Mouse (Mus musculus): ENCODE results near the gene Pola2.

DNA sequence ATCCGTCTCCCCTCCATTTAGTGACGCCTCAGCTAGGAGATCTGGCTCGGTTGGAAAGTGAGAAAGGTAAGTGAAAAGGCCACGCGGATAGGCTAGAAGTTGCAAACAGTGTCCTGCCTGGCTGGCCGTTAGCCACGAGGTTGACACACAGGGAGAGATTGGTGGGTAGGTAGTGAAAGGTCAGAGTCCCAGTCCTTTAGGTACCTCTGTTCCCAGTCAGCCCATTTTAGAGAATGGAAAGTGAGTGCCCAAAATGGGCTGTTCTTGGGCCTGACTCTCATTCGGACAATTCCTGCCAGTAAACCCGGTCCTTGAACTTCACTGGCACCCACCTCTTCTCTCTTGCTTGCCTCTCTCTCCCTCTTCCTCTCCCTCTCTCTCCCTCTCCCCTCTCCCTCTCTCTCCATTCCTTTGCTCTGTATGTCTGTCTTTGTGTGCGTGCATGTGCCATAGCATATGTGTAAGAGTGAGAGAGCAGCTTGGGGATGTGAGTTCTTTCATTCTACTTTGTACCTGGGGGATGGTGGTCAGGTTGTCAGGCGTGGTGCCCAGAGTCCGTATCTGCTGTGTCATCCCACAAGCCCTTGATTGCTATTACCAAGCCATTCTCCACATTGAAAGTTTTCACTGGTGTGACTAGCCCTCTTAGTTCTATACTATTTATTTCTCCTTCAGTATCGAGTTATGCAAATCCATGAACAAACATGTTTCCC is 50.8 kb downstream of the Pola2 start, which contains the start of gene Dpf2:
- TF ChIP-seq CTCF (IDR thresholded peaks at IDR 0.05; ENCODE audit: extremely low read depth, insufficient read depth, insufficient read length, insufficient replicate concordance) = no peak
- TF ChIP-seq POLR2A (IDR thresholded peaks at IDR 0.05; ENCODE audit: low read depth, low read length) = no peak
